Mouse (Mus musculus): ENCODE data around the gene Prss34.

Prss34 gene

DNA sequence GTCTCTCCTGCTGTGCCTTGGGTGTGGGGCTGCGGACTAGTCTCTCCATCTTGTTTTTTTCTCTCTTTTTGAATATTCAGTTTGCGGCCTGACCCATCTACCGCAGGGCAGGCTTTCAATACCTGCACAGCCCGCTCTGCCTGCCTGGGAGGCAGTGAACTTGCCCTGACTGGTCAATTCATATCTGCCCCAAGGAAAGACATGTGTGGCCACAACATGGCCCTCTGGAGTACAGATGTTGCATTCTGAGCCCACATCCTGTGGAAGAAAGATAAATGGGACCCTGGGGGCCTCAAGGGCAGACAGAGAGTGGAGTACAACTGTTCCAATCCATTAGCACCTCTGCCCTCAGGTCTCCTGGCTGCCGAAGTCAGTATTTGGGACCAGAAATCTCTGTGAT is at the start of gene Prss34:
Prss34 (plus strand) TSS at position 301 of the 400 bp plus-strand sequence.
- no peak for DNase-seq (ENCODE audit: low read depth)

- DNase-seq (ENCODE audit: low read depth): no peak
Measured at GRCm38 (mm10) chr17:25250181-25250835, 47.9 kb upstream of the Prss34 start.

DNA sequence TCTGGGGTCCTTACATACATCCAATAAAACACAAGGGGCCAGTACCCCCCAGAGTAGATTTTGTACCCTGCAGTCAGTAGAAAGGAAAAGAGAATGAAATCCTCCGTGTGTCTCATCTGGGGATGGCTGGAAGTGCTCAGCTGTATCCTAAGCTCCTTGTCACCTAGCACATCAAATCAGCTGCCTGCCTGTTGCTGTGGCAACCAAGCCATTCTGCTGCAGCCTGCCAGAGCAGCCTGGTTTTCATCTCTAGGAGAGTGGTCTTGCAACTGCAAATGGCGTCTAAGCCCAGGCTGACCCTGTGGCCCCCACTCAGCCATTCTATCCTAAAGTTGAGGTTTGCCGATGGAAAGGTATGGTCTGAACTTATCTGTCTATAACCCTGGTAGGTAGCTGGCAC is 45.6 kb upstream of the Prss34 start:
- DNase-seq (ENCODE audit: low read depth): no peak

GRCm38 (mm10) chr17:25253760-25254159 is 44.4 kb upstream of the Prss34 start:
- DNase-seq (ENCODE audit: low read depth): no peak

DNA sequence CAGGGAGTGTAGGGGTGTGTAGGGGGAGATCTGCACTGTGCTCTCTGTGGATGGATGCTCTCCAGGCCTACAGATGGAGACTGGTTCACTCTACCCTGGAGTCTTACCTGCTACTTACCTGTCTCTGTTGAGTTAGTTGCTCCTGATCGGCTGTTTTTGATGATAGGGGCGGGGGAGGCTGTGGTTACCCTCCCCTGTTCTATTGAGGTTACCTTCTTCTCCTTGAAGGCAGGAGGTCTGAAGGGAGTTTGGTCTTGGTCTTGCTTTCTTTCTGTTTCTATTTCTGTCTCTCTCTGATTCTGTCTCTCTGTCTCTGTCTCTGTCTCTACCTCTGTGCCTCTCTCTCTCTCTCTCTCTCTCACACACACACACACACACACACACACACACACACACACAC is 43.1 kb upstream of the Prss34 start:
- DNase-seq (ENCODE audit: low read depth): peak; percentile 62

DNA sequence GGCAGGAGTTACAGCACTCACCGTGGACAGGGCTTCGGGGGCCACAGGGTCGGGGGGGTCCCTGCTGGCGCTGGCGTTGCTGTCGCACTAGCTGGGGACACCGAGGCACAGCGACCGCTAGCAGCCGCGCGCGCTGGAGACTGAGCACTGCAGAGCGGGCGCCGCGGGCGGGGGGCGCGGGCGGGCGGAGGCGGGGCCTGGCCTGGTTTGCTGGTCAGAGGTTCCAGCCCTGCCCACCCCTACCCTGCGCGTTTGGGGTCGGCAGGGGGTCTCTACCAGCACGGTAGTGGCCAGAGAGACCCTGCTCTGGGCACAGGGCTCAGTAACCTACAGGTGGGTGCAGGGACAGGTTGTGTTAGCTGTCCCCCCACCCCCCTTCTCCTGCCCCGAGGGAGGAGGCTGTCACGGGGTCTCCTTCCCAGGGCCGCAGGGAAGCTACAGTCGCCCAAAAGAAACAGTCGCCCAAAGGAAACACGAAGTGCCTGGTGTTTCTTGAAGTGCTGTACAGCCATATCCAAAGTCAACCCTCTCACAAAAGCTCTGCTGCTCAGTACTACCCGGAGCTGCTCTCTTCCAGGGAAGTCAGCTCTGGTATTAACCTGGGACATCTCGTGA is 41.9 kb upstream of the Prss34 start, which contains the start of gene Baiap3:
Baiap3 (minus strand) TSS at position 225 of the 615 bp plus-strand sequence.
- peak; percentile 49 for DNase-seq (ENCODE audit: low read depth)

DNA sequence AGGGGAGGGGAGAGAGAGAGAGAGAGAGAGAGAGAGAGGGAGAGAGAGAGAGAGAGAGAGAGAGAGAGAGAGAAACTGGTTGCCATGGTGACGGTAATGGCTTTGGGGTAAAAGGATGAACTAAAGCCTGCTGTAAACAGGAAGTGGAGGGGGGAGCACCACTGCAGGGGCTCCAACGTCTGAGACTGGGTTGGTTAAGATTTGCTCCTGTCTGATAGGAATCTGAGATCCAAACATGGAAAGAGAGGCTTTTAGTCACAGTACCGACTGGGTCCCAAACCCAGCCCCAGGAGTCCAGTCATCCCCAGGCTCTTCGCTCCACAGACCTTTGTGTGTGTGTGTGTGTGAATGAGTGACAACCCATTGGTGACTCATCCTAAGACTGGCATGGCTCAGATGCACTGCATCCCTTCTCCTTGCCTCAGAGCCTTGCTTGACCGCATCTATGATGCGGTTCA is 40.4 kb upstream of the Prss34 start:
- DNase-seq (ENCODE audit: low read depth): peak; percentile 86

- DNase-seq (ENCODE audit: low read depth): no peak
Measured at GRCm38 (mm10) chr17:25264453-25264852, 33.7 kb upstream of the Prss34 start.

DNA sequence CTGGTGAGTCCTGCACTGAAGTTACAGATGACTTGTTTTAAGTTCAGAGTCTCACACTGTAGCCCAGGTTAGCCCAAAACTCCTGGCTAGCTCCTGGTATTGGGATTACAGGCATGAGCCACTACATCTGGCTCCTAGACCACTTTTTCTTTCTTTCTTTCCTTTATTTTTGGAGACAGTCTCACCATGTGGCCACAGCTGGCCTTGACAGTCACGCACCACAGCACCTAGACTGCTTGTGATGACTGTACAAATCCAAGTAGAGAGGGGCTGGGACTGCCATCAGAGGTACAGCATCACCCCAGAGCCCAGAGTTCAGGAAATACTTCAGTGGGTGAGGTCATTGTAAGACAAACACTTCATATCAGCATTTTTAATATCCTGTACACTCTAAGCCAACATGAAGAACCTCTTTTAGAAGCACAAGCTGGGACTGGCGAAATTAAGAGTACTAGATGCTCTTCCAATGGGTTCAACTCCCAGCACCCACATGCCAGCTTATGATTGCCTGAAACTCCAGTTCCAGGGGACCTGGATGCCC is 27.3 kb upstream of the Prss34 start:
- DNase-seq (ENCODE audit: low read depth): peak; percentile 42

DNA sequence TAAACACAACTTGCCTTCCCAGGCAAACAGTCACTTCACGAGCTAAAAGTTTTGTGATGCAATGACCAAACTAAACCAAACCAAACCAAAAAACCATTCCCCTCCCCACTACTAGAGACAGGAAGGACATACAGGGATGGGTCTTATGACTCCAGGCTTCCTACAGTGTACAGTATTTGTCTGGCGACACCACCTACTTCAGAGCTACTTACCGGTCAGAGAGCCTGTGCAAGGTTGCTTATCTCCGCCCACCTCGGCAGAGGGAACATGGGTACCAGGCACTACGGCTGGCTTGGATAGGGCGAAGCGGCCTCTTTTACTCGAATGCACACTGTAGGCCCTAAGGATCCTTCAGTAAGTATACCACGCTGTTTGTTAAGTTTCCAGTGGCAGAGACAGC is 25.9 kb upstream of the Prss34 start:
- DNase-seq (ENCODE audit: low read depth): peak; percentile 56

- DNase-seq (ENCODE audit: low read depth): peak; percentile 94
Measured at GRCm38 (mm10) chr17:25272951-25273705, 25.1 kb upstream of the Prss34 start.

DNA sequence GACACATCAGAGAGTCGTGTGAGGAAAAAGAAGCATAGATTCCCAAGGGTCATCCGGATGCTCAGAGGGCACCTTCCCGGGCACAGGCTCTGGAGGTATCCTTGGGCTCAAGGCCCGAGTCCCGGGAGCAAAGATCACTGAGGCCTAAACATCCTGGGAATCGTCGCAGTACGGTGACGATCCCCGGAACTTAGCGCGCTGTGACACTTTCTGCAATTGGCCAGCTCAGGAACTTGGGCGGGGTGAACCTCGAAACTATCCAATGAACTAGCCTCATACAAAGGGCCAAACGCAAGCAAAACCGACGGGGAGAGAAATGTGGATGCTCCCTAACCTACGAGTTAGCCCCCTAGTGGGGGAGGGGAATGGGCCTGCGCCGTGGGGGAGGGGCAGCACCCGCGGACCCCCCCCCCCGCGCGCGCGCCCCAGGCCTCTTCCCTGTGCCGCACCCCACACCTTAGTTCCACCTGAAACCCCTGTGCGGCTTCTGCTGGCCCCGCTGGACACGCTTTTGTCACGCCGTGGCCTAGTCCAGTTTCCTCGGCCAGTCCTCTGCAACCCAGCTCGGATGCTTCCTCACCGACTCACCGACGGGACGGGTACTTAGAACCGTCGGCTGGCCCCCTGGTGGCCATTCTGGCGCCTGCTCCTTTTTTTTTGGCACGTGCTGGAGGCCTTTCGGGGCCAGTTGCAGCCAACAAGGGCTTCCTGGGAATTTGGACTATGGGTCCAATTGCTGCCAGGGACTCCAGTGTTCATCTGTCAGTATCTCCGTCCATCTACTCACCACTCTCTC is 24.3 kb upstream of the Prss34 start:
- DNase-seq (ENCODE audit: low read depth): peak; percentile 100

DNA sequence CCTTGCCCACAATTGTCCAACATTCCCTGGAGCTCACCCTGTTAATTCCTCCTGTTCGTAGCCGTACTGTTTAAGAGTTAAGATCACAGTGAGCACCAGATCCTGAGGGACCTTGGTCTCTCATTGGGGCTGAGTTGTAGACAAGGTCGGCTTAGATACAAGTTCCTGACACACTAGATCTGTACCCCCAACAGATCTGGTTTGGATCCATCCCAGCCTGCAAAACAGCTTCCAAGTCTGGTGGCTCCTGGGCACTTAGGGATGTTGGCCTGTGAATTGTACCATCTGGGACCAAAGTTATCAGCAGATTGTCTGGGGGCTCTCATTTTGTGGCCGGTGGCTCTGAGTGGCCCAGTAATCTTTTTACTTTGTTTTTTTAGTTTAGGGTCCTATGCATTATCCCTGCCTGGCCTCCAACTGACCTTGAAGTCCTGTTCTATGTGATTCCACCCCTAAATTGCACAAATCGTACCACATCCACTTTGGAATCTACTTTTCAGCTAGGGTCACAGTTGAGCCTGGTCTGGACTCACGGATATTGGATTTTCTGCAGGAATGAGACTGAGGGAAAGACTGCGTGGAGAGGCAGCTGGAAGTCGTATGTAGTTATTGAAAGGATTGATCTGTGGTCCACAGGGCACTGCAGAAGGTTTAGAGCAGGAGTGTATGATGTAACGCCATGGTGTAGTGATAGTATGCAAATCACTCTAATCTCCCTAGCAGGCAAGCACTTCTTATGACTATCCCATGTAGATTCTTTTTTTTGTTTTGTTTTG is 23.4 kb upstream of the Prss34 start, which contains the start of gene Ube2i:
Ube2i (minus strand) TSS at position 52 of the 776 bp plus-strand sequence.
- DNase-seq (ENCODE audit: low read depth): no peak

DNA sequence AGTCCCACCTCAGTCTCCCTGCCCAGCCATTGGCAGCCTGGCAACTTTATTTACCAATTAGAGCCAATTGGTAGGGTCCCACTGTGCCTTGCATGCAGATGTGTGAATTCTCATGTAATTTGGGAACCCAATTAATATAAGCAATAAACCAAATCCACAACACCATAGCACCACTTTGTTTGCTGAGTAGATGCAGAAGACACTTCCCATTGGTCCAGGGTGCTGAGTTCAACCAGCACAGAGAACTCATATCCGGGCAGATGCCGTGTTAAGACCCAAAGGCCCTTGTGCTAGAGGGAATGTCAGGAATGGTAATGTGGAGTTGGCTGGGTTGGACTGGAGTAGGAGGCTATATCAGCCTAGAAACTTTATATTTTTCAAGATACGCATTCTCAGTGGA is 22.4 kb upstream of the Prss34 start:
- no peak for DNase-seq (ENCODE audit: low read depth)

DNA sequence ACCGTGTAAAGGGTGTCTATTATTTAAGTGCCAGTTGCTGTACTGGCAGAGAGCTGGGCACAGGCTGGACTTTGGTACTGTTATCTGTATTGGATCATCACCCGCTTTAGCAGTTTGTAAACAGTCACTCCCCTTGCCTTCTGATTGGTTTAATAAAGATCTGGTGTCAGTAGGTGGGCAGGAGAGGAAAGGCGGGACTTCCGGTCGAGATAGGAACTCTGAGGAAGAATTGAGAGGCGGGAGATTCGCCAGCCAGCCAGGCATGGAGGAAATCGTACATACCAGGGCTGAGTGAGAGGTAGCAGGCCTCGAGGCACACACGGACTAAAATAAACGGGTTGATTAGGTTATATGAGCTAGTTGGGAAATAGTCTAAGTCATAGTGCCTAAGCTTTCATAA is 16.1 kb upstream of the Prss34 start:
- peak; percentile 64 for DNase-seq (ENCODE audit: low read depth)

GRCm38 (mm10) chr17:25285033-25285432 is 13.2 kb upstream of the Prss34 start:
- DNase-seq (ENCODE audit: low read depth): peak; percentile 89

DNA sequence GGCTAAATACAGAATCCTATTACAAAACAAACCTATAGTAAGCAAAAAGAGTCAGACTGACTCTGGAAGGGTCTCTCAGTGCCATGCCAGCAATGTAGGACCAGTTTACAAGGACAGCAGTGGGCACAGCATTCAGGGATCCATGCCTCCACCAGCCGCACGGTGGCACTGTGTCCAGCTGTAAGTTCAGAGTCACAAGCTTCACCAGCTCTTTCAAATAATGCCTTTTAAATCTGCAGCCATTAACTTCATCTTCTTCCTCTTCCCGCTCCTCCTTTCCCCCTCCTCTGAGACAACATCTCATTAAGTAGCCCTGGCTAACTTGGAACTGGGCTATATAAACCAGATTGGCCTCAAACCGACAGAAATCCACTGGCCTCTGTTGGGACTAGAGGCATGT is 9.4 kb upstream of the Prss34 start:
- peak; percentile 57 for DNase-seq (ENCODE audit: low read depth)

DNA sequence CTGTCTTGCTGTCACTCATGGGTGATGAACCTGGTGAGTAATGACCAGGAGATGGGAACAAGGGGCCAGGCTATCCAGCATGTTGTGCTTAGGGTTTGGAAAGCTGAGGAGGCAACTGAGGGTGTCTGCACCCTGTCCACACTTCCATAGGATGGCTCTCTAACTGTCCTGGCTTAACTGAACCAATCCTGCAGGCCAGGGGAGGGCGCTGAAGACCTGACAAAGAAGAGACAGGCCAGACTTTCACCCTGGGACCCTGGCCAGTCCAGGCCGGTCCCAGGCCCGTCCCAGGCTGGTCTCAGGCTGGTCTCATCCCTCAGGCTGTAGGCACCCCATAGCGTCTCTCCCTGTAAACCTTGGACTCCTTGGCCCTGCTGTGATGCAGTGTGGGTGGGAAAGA is 7.8 kb upstream of the Prss34 start:
- no peak for DNase-seq (ENCODE audit: low read depth)

DNA sequence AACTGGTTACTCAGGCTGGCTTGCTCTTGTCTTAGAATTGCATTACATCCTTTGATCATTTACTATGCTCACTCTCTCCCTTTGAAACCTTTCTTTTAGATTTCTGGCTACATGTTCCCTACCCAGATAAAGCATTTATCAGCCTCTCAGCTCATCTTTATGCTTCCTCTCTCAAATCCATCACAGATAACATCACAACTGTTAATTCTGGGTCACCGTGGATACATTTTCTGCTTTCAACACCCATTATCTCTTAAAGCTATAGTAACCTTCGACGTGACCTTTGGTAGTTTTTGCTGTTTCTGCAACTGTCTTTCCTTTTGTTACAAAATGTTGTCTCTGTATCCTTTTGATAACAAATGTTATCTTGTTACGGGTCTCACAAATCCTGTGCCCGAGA is 4.7 kb upstream of the Prss34 start:
- no peak for DNase-seq (ENCODE audit: low read depth)

DNA sequence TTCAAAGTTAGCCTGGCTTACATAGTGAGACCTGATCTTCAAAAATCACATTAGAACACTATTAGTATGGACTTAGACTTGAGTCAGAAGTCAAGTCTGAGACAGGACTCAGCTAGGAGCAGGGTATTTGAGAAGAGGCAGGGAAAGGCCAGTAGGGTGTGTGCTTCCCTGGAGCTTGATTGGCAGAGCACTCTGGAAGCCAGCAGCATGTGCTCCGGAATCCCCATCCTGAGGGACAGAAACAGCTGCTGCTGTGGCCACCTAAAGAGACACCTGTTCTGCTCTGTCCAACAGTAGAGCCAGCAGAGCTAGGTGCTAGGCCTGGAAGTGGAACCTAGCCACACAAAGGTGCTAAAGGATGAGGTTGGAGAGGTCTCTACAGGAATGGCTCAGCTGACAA is 4.1 kb upstream of the Prss34 start:
- DNase-seq (ENCODE audit: low read depth): no peak

GRCm38 (mm10) chr17:25308346-25308745 is 10.2 kb downstream of the Prss34 start, which contains the start of gene Prss28:
Gene Prss28 (plus strand): TSS chr17:25308646.
- no peak for DNase-seq (ENCODE audit: low read depth)
